Mouse (Mus musculus): ENCODE measurements around the gene Akr1c6.
"Not testable (repeated sequence)": the region's sequence is repeated elsewhere in the genome, so short reads cannot be mapped to it uniquely, and the experiment has no call there.

Akr1c6 gene

GRCm38 (mm10) chr13:4434006-4434405 lies at the start of gene Akr1c6:
Gene Akr1c6, plus strand, starts transcription at chr13:4434306.
- no peak for DNase-seq

GRCm38 (mm10) chr13:4384918-4385317 lies 49.2 kb upstream of the Akr1c6 start:
- no peak for DNase-seq

- no peak for DNase-seq
Observed at GRCm38 (mm10) chr13:4385541-4385940, 48.6 kb upstream of the Akr1c6 start.

GRCm38 (mm10) chr13:4388762-4389446 lies 45.2 kb upstream of the Akr1c6 start:
- no peak for DNase-seq

GRCm38 (mm10) chr13:4400360-4400759 lies 33.7 kb upstream of the Akr1c6 start:
- DNase-seq, result not testable (repeated sequence)

- DNase-seq, result no peak
Observed at GRCm38 (mm10) chr13:4400831-4401230, 33.3 kb upstream of the Akr1c6 start.

- DNase-seq, result no peak
Observed at GRCm38 (mm10) chr13:4402221-4402620, 31.9 kb upstream of the Akr1c6 start.

- DNase-seq, result no peak
Observed at GRCm38 (mm10) chr13:4404726-4405125, 29.4 kb upstream of the Akr1c6 start.

- DNase-seq, result no peak
Observed at GRCm38 (mm10) chr13:4406771-4407170, 27.3 kb upstream of the Akr1c6 start.

GRCm38 (mm10) chr13:4428558-4428957 lies 5.5 kb upstream of the Akr1c6 start:
- DNase-seq, result no peak

- no peak for DNase-seq
Observed at GRCm38 (mm10) chr13:4429034-4429433, 5.1 kb upstream of the Akr1c6 start.

- no peak for DNase-seq
Observed at GRCm38 (mm10) chr13:4431129-4431528, 3.0 kb upstream of the Akr1c6 start.

- DNase-seq, result no peak
Observed at GRCm38 (mm10) chr13:4465641-4466040, 31.5 kb downstream of the Akr1c6 start.

- DNase-seq, result no peak
Observed at GRCm38 (mm10) chr13:4467896-4468295, 33.8 kb downstream of the Akr1c6 start.

Measured in right cerebral cortex, postnatal 25 days (tissue).